Mouse (Mus musculus) lung, postnatal 0 days (tissue): ENCODE results near the gene Serpine1.

Experiments
- CTCF ChIP-seq: IDR thresholded peaks from 2 replicates; pipeline ENCODE4 v1.5.1; 2016; ENCODE audit warnings: antibody characterized with exemption, mild to moderate bottlenecking
- EP300 ChIP-seq: IDR thresholded peaks from 2 replicates; pipeline ENCODE4 v1.6.1; 2016; ENCODE audit warnings: antibody characterized with exemption, mild to moderate bottlenecking, control low read depth

DNA sequence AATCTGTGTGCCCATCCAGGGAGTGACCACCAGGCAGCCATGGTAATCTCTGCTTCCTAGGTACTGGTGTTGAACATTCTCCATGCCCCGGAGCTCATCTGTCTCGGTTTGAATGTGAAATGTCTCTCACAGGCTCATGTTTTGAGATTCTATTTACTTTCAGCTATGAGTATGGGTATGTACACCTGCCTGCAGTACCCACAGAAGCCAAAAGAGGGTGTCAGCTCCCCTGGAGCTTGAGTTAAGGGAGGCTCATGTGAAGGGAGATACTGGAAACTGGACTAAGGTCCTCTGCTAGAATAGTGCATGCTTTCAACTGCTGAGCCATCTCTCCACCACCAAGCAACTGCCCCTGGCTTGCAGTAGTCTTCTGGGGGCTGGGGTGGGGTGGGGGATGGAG is 31.9 kb upstream of the Serpine1 start:
- TF ChIP-seq CTCF (peak; percentile 9; the same call in 1 of the 2 replicates), EP300 (no peak)
